Mouse (Mus musculus) MEL-GATA-1-ER (cell line): ENCODE data around the gene Arid5b.
"Not testable (repeated sequence)": the region's sequence is repeated elsewhere in the genome, so short reads cannot be mapped to it uniquely, and the experiment has no call there.

Experiments used
- DNase-seq: peaks from one replicate; pipeline ENCODE4 v3.0.0-alpha.2; 2012; ENCODE audit warnings: low read depth; ENCODE audit errors: extremely low read depth

Arid5b gene

GRCm38 (mm10) chr10:68114955-68115354 is 163.6 kb downstream of the Arid5b start:
- no peak for DNase-seq

GRCm38 (mm10) chr10:68113645-68114044 is 164.9 kb downstream of the Arid5b start:
- DNase-seq = no peak

DNA sequence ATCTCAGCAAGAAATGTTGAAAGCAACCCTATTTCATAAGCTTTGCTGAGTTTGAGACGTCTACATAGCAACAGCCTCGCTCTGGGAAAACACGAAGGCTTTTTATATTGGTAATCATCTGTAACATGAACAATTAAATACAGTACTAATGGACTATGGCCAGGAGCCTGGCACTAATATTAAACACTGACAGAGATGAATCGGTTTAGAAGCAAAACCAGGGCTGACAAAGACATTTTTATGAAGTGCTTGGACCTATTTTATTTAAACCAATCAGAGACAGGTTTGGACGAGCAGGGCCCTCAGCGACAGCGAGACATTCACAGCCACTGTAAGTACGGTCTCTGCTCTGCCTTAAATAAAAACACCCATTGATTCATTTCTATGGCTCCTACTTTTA is 165.6 kb downstream of the Arid5b start:
- no peak for DNase-seq

DNA sequence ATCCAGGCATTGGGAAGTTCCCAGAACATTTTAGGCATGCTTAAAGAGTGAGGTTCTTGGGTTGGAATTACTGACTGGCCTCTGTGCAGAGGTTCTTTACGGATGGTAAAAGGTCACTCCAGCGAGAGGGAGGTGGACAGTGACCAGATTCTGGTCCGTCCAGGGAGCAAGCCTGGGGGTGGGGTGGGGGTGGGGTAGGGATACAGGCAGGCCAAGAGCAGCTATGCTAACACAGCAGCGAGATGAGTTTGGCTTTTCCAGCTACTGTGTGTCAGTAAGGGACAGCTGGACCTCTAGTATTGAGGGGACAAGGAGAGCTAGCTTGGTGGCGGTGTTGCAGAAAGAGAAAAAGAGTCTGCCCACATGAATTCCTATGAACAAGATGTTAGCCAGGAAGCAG is 167.9 kb downstream of the Arid5b start:
- no peak for DNase-seq

DNA sequence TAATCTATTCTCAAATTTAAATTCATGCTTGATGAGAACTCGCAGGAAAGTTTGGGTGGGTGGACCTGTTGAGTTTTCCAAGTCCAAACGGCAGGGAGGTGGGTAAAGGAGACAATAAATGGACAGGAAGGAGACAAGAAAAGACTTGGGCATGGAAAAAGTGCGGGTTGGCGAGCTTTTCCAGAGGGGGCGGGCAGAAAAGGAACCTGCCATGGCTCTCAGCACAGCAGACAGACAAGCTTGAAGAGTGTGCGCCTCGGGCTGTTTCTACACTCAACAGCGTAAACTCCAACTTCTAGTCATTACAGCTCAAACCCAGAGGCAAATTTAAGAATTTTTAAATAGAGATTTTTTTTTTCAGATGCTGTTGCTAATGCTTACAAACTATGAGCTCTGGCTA is 168.4 kb downstream of the Arid5b start:
- no peak for DNase-seq

DNA sequence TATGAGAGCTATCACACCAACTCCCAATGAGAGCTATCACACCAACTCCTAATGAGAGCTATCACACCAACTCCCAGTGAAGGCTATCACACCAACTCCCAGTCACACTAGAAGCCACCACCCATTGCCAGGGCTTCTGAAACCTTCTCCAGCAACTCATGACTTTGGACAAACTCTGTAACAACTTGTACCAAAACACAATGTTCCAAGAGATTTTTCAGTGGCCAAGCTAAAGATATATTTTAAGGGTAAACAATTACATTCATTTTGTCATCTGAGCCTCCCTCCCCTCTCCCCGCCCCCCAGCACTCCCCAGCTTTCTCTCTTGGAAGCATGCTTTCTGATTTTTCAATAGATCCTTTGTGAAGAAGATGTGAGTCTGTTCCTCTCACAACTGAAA is 168.9 kb downstream of the Arid5b start:
- no peak for DNase-seq

GRCm38 (mm10) chr10:68107716-68108115 is 170.8 kb downstream of the Arid5b start:
- DNase-seq = no peak

DNA sequence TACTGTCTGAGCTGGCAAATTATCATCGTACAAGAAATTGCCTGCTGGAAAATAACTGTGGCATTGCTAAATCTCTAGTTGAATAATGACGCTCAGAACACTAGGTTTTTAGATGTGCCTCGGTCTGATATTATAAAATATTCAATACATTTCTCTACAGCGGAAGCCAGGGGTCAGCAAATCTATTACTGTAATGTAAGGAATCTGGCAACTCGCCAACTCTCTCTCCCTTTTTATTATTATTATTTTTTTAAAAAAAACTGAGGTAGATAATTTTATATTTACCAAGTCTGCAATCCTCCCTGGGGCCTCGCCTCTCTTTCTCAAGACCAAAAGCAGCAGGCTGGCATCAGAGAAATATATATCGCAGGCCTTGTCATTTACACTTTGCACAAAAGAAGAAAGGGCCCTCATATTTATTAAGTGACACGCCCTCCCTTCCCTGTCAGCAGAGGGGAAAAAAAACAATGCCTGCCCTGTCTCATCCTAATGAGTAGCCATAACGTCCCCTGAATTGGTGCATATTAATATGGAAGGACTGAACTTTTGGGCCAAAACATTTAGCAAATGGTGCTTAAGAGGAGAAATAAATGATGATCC is 172.1 kb downstream of the Arid5b start:
- DNase-seq = no peak

DNA sequence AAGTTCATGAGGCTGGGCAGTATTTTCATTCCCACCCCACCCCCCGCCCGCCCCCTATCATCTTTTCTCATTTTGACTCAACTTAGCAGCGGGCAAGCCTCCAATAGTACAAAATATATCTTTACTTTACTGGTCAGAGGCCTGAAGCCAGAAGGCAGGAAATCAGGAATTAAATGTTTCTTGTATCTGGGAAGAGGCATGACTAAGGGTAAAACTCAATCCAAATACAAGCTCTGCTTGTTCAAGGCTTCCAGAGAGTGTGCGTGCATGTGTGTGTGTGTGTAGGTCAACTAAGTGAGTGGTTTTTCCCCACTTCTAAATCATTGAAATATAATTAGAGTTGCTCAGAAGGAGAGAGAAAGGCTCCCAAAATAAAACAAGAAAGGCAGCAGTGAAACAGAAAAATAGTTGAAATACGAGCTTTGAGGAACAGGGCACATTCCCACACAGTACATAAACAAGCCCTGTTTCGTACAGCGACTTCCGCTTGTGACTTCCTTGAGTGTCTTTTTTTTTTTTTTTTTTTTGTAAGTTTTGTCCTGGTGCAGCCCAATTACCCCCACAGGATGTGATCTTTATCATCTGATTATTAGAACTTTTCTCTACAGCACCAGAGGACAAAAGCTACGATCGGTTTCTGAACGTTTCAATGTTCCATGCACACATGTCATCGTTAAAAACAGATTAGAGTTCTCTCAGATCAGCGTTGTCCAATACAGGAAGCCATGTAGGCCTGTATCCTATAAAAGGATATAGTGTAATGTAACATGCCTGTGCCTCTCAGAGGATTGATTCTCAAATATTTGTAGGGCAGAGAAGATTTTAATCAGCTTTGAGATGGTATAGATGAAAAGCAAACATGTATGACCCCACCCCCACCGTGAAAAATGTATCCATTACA is 173.4 kb downstream of the Arid5b start:
- no peak for DNase-seq

DNA sequence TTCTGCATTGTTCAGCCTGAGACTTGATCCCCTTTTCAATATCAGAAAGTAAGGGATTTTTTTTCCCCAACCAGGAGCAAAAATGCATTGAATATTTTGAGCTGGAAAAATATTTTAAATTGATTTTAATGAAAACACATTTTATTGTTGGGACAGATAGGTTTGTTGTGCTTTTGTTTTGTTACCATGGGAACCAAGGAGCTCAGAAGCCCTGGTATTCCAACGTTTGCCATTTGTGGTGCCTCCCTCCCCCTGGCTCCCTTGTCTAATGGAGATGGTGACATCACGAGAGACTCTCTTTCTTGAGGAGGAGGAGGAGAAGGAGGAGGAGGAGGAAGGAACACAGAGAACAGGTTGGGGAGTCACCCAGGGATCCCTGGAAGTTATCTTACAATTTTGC is 174.1 kb downstream of the Arid5b start:
- DNase-seq = no peak

GRCm38 (mm10) chr10:68103988-68104387 is 174.6 kb downstream of the Arid5b start:
- no peak for DNase-seq

- no peak for DNase-seq
Measured at GRCm38 (mm10) chr10:68103078-68103855, 175.3 kb downstream of the Arid5b start.

DNA sequence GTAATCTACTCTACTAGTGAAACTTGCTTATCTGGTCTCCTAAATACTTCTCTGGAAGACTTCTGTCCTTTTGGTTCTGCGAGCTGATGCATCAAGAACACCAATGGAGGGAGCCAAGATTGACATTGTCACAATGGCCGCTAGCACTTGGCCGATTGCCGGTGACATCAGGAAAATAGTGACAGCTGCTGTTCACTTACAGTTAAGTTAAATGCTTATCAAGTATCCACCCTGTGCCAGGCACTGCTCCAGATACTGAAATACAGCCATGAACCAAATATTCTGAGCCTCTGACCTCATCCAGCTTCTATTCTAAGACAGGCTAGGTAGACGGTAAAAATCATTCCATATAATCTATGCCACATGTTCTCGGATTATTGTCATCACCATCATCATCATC is 176.0 kb downstream of the Arid5b start:
- DNase-seq = no peak

- DNase-seq = no peak
Measured at GRCm38 (mm10) chr10:68101251-68101650, 177.3 kb downstream of the Arid5b start.

GRCm38 (mm10) chr10:68100506-68100905 is 178.0 kb downstream of the Arid5b start:
- no peak for DNase-seq

DNA sequence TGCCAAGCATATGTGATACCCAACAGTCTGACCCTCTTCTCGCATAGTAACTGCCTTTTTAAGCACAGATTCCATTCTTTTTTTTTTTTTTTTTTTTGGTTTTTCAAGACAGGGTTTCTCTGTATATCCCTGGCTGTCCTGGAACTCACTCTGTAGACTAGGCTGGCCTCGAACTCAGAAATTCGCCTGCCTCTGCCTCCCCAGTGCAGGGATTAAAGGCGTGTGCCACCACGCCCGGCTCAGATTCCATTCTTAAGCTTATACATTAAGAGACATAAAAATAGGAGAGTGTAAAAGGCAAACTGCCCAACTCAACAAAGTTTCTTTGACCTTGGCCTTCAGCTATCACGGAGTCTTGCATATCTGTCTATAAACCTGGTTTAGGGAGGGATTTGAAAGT is 178.7 kb downstream of the Arid5b start:
- not testable (repeated sequence) for DNase-seq

DNA sequence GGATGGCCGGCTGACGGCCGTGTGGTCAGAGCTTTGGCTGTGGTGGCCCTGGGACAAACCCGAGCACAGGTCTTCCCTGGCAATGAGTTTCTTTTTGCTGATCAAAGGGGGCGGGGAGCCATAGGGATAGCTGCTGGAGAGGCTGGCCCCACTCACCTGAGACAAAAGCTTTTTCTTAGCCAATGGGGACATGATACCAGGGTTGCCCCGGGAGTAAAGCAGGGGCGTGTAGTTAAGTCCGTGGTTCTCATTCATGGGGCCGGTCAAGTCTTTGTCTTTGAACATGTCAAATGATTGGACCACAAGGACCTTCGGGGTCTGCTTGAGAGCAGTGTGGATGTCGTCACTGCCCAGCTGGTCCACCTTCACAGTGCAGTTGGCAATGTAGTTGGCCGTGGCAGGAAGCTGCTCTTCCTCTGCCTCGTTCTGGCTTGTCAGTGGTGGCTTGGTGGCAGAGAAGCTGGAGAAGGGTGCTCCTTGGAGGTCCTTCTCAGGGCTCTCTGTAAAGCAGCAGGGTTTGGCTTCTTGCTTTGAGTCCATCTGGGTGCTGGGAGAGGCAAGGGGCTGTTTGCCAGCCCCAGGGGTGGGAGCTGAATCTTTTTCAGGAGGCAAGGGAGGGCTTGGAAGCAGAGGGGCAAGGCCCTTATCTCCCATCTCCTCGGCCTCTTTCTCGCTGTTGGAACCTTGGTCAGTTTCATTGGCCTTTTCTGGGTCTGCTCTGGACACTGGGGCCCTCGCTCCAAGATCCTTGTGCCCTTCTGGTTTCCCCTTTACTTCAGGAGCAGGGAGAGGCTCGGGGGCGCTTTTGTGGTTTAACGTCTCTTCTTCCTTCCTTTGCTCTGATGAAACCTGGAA is 180.5 kb downstream of the Arid5b start:
- DNase-seq = no peak

DNA sequence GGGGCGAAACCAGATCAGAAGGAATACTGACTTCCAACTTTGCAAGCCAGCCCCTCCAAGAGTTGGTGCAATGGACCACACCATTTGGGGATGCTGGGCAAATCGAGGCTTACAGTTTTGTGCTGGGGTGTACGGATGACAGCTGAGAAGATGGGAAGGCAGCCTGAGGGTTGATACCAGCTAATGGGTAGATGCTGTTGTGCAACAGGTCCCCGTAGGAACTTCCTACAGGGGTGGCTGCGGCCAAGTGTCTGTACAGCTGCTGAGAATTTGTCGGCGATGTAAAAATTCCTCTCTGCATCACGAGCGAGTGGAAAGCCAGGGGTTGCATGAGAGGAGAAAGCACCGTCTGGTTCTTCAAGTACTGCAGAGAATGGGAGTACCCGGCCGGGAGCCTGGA is 182.1 kb downstream of the Arid5b start:
- DNase-seq = no peak

DNA sequence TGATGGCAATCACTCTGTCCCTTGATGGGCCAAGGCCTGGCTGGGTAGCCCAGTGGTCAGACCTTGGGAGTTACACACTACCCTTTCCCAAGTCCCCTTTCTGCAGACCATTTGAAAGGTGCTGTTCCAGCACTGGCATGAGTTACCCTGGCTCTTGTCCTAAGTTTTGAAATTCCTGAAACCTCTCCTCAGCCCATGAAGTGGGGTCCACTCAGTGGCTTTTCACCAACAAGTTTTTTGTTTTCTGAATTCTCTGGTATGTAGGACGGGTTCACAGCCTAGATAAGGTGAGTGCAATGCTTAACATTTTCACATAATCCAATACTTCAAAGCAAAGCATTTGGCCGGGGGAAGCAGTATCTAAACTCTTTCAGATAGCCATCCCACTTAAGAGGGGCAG is 183.4 kb downstream of the Arid5b start:
- no peak for DNase-seq

- no peak for DNase-seq
Measured at GRCm38 (mm10) chr10:68093496-68093895, 185.0 kb downstream of the Arid5b start.

GRCm38 (mm10) chr10:68091840-68092239 is 186.7 kb downstream of the Arid5b start:
- DNase-seq = no peak
